Mouse (Mus musculus) B cell, adult 62 days (primary cell): Measurements from ENCODE around the gene Iffo1. TPM values are rescaled to one million over a fixed set of nuclear protein-coding genes. Genes with fewer than 3 reads are reported as not detected.

ENCODE experiments used
- total RNA-seq: library from RNA; stranded (reverse); gene quantifications from 4 replicates; pipeline ENCODE4 v1.2.4, GENCODE M21; 2023

Gene Iffo1
- 42.9 to 47.2 TPM (median 44.7 TPM) in 4 replicates for total RNA-seq

GRCm38 (mm10) chr6:125145001-125145400, at the start of gene Iffo1:
TSS of gene Iffo1 (plus strand) at chr6:125145241.

GRCm38 (mm10) chr6:125095391-125096278, 49.4 kb upstream of the Iffo1 start, which contains the start of gene Chd4:
TSS of gene Chd4 (plus strand) at chr6:125095981.

GRCm38 (mm10) chr6:125131302-125132156, 13.5 kb upstream of the Iffo1 start, which contains the start of gene Nop2:
TSS of gene Nop2 (plus strand) at chr6:125131909.

GRCm38 (mm10) chr6:125166051-125166751, 21.2 kb downstream of the Iffo1 start, which contains the start of gene Gapdh:
TSS of gene Gapdh (minus strand) at chr6:125166467.

GRCm38 (mm10) chr6:125191332-125192015, 46.4 kb downstream of the Iffo1 start, which contains the start of the genes Ncapd2 and Mrpl51:
TSS of gene Ncapd2 (minus strand) at chr6:125191701.
TSS of gene Mrpl51 (plus strand) at chr6:125191801.

Other genes with a start within 250 kb of the Iffo1 start
- 0.29 to 0.66 TPM (median 0.52 TPM) in 4 replicates for gene Lag3, start 233.5 kb upstream of the Iffo1 start, total RNA-seq
- 43.8 to 58.5 TPM (median 52.8 TPM) in 4 replicates for gene Ptms, start 225.1 kb upstream of the Iffo1 start, total RNA-seq
- gene Mlf2, start 213.9 kb upstream of the Iffo1 start, total RNA-seq = 93.4 to 104 TPM (median 97.7 TPM) in 4 replicates
- 42.7 to 58.0 TPM (median 49.0 TPM) in 4 replicates for gene Cops7a, start 179.7 kb upstream of the Iffo1 start, total RNA-seq
- gene Pianp, start 148.5 kb upstream of the Iffo1 start, total RNA-seq = 1.0 to 4.5 TPM in 2 of 4 replicates, not detected in the others
- gene Zfp384, start 136.1 kb upstream of the Iffo1 start, total RNA-seq = 94.5 to 101 TPM (median 96.3 TPM) in 4 replicates
- 77.2 to 90.6 TPM (median 81.6 TPM) in 4 replicates for gene Ing4, start 105.5 kb upstream of the Iffo1 start, total RNA-seq
- 11.0 to 13.7 TPM (median 11.4 TPM) in 4 replicates for gene Acrbp, start 95.6 kb upstream of the Iffo1 start, total RNA-seq
- 13.3 to 16.6 TPM (median 16.0 TPM) in 4 replicates for gene Lpar5, start 77.3 kb upstream of the Iffo1 start, total RNA-seq
- gene Chd4, start 49.3 kb upstream of the Iffo1 start, total RNA-seq = 351 to 392 TPM (median 375 TPM) in 4 replicates
- 34.6 to 42.1 TPM (median 38.3 TPM) in 4 replicates for gene Nop2, start 13.3 kb upstream of the Iffo1 start, total RNA-seq
- 392 to 444 TPM (median 437 TPM) in 4 replicates for gene Gapdh, start 21.2 kb downstream of the Iffo1 start, total RNA-seq
- gene Ncapd2, start 46.5 kb downstream of the Iffo1 start, total RNA-seq = 38.6 to 46.4 TPM (median 44.2 TPM) in 4 replicates
- gene Mrpl51, start 46.6 kb downstream of the Iffo1 start, total RNA-seq = 31.0 to 37.3 TPM (median 34.3 TPM) in 4 replicates
- gene Vamp1, start 70.3 kb downstream of the Iffo1 start, total RNA-seq = 52.5 to 69.2 TPM (median 57.3 TPM) in 4 replicates
- 24.7 to 26.0 TPM (median 25.6 TPM) in 4 replicates for gene Tapbpl, start 86.6 kb downstream of the Iffo1 start, total RNA-seq
- gene Cd27, start 91.8 kb downstream of the Iffo1 start, total RNA-seq = 0.63 to 3.4 TPM (median 2.1 TPM) in 4 replicates
- not detected in 4 replicates for gene Tuba3a, start 140.8 kb downstream of the Iffo1 start, total RNA-seq
- 0.54 to 1.5 TPM (median 1.0 TPM) in 3 of 4 replicates, not detected in the other for gene Ltbr, start 168.6 kb downstream of the Iffo1 start, total RNA-seq
- not detected in 4 replicates for gene Scnn1a, start 175.4 kb downstream of the Iffo1 start, total RNA-seq
- gene Tnfrsf1a, start 204.1 kb downstream of the Iffo1 start, total RNA-seq = 1.1 to 2.5 TPM (median 1.4 TPM) in 4 replicates
- gene Plekhg6, start 235.6 kb downstream of the Iffo1 start, total RNA-seq = not detected in 4 replicates